ENCODE assay signal across 26 mouse cellular contexts in the genomic region with DNA sequence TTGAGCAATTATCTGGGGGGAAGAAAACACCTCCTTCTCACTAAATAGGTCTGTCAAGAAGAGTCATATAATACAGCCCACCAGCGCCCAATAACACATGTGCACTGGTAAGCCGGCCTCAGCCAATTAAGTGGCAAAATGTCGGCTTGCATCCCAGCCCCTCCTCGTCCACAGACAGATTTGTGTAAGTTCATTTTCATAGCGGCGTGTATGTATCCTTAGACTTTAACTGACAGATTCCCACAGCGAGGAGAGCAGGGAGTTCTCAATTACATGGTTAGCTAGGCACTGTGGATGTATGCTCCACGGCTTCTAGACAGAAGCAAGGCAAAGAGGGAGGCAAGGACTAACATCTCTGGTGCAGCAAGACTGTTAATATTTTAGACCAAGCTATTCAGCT.
DNase-seq lines count a peak whose midpoint lies in the region; ATAC-seq and TF ChIP-seq lines count a peak whose summit lies in the region.
"Had no signal": no experiment of that assay in that cellular context is flagged by ENCODE, and none has a peak within 500 bp of the region (broad histone marks: within the 10 kb centered on the region; RNA-seq: fewer than 3 reads in every experiment).

No protein-coding gene starts in this region.

- no peak overlapping the region for H3K27ac ChIP-seq in kidney, postnatal 0 days
- no peak overlapping the region for H3K27ac ChIP-seq in kidney, adult 2 months (ENCODE audit: insufficient read depth, low read depth, low read length)
- H3K27ac ChIP-seq in embryonic facial prominence, embryonic 14.5 days (replicated peaks; ENCODE audit: low read depth, low read length) = no peak overlapping the region
- H3K27ac ChIP-seq in forebrain, embryonic 16.5 days (ENCODE audit: low read length) = no peak overlapping the region
- H3K27ac ChIP-seq in intestine, embryonic 15.5 days = no peak overlapping the region
- H3K27ac ChIP-seq: gastrocnemius, adult 2 months; kidney, embryonic 15.5 days; limb, embryonic 15.5 days; liver, embryonic 15.5 days; neural tube, embryonic 13.5 days; stomach, embryonic 15.5 days had no signal

- H3K4me3 ChIP-seq in kidney, postnatal 0 days (replicated peaks; ENCODE audit: low read depth, low read length) = no peak overlapping the region
- no peak overlapping the region for H3K4me3 ChIP-seq in kidney, adult 2 months (ENCODE audit: insufficient read depth, low read depth, low read length)
- H3K4me3 ChIP-seq in embryonic facial prominence, embryonic 14.5 days (ENCODE audit: low read depth, low read length) = no peak overlapping the region
- no peak overlapping the region for H3K4me3 ChIP-seq in forebrain, embryonic 16.5 days (replicated peaks; ENCODE audit: low read length)
- no peak overlapping the region for H3K4me3 ChIP-seq in intestine, embryonic 15.5 days (replicated peaks)
- H3K4me3 ChIP-seq: gastrocnemius, adult 2 months; kidney, embryonic 15.5 days; limb, embryonic 15.5 days; liver, embryonic 15.5 days; myocyte; neural tube, embryonic 13.5 days; stomach, embryonic 15.5 days had no signal

- no peak overlapping the region for H3K9ac ChIP-seq in kidney, postnatal 0 days (ENCODE audit: low read depth, low read length)
- H3K9ac ChIP-seq in embryonic facial prominence, embryonic 14.5 days (ENCODE audit: low read depth, low read length) = no peak overlapping the region
- no peak overlapping the region for H3K9ac ChIP-seq in forebrain, embryonic 16.5 days (replicated peaks; ENCODE audit: low read depth, low read length)
- H3K9ac ChIP-seq in intestine, embryonic 15.5 days = no peak overlapping the region
- H3K9ac ChIP-seq: kidney, embryonic 15.5 days; limb, embryonic 15.5 days; liver, embryonic 15.5 days; neural tube, embryonic 13.5 days; stomach, embryonic 15.5 days had no signal

- H3K4me2 ChIP-seq in kidney, postnatal 0 days (ENCODE audit: low read length) = no peak overlapping the region
- peak overlapping the region; percentile 18 for H3K4me2 ChIP-seq in embryonic facial prominence, embryonic 14.5 days (ENCODE audit: low read depth, low read length)
- H3K4me2 ChIP-seq in forebrain, embryonic 16.5 days (ENCODE audit: low read length) = peak overlapping the region; percentile 31
- H3K4me2 ChIP-seq in intestine, embryonic 15.5 days (replicated peaks) = no peak overlapping the region
- H3K4me2 ChIP-seq: heart, embryonic 11.5 days; kidney, embryonic 15.5 days; limb, embryonic 15.5 days; liver, embryonic 15.5 days; neural tube, embryonic 13.5 days; stomach, embryonic 15.5 days had no signal

- H3K27me3 ChIP-seq in kidney, postnatal 0 days (ENCODE audit: insufficient read depth, low read length) = no peaks in the 10 kb centered on the region
- H3K27me3 ChIP-seq in kidney, adult 2 months (replicated peaks; ENCODE audit: control insufficient read depth, insufficient read depth, low read length) = no peaks in the 10 kb centered on the region
- peaks cover 3% of the 10 kb centered on the region; the same call in 1 of the 2 replicates for H3K27me3 ChIP-seq in embryonic facial prominence, embryonic 14.5 days (replicated peaks; ENCODE audit: control insufficient read depth, insufficient read depth, low read length)
- H3K27me3 ChIP-seq in forebrain, embryonic 16.5 days (replicated peaks; ENCODE audit: control insufficient read depth, insufficient read depth, low read length) = peaks cover 49% of the 10 kb centered on the region
- no peaks in the 10 kb centered on the region for H3K27me3 ChIP-seq in intestine, embryonic 15.5 days (replicated peaks)
- H3K27me3 ChIP-seq: kidney, embryonic 15.5 days; liver, embryonic 15.5 days; stomach, embryonic 15.5 days had no signal

- 0 out of 2 replicates have a peak, but pooled peaks cover 4% of the 10 kb centered on the region for H3K4me1 ChIP-seq in kidney, postnatal 0 days (replicated peaks; ENCODE audit: insufficient read depth, low read length)
- no peaks in the 10 kb centered on the region for H3K4me1 ChIP-seq in kidney, adult 2 months (ENCODE audit: control insufficient read depth, insufficient read depth, low read length)
- no peaks in the 10 kb centered on the region; the same call in 1 of the 2 replicates for H3K4me1 ChIP-seq in embryonic facial prominence, embryonic 14.5 days (ENCODE audit: control insufficient read depth, insufficient read depth, low read length)
- H3K4me1 ChIP-seq in forebrain, embryonic 16.5 days (replicated peaks; ENCODE audit: control insufficient read depth, insufficient read depth, low read length) = peaks cover 8% of the 10 kb centered on the region; the same call in 1 of the 2 replicates
- no peaks in the 10 kb centered on the region for H3K4me1 ChIP-seq in intestine, embryonic 15.5 days (replicated peaks)
- H3K4me1 ChIP-seq: limb, embryonic 15.5 days; liver, embryonic 15.5 days; stomach, embryonic 15.5 days had no signal

- no peaks in the 10 kb centered on the region; the same call in 1 of the 2 replicates for H3K9me3 ChIP-seq in kidney, postnatal 0 days (replicated peaks; ENCODE audit: low read length)
- peaks cover 9% of the 10 kb centered on the region for H3K9me3 ChIP-seq in embryonic facial prominence, embryonic 14.5 days (ENCODE audit: control insufficient read depth, low read length)
- H3K9me3 ChIP-seq in forebrain, embryonic 16.5 days (ENCODE audit: control insufficient read depth, low read length) = no peaks in the 10 kb centered on the region
- 0 out of 2 replicates have a peak, but pooled peaks cover 3% of the 10 kb centered on the region for H3K9me3 ChIP-seq in intestine, embryonic 15.5 days
- H3K9me3 ChIP-seq: kidney, embryonic 15.5 days; limb, embryonic 15.5 days; liver, embryonic 15.5 days; neural tube, embryonic 13.5 days had no signal

- no peak for TF ChIP-seq CTCF in kidney, postnatal 0 days (IDR thresholded peaks at IDR 0.05; ENCODE audit: low read depth)
- TF ChIP-seq CTCF in kidney, adult 2 months (conservative IDR thresholded peaks at IDR 0.05; ENCODE audit: insufficient read depth, insufficient read length, low read depth, low read length) = no peak

- ATAC-seq in frontal cortex, adult (ENCODE audit: low TSS enrichment) = 0 out of 2 replicates have a peak, but pooled peaks have one; percentile 55
- ATAC-seq in kidney, postnatal 0 days (replicated peaks; ENCODE audit: low FRiP score, low read depth) = no peak
- no peak for ATAC-seq in embryonic facial prominence, embryonic 14.5 days (ENCODE audit: low read depth)
- no peak for ATAC-seq in forebrain, embryonic 16.5 days
- ATAC-seq in intestine, embryonic 15.5 days = no peak
- ATAC-seq: CD4-positive, CD25-positive, alpha-beta regulatory T cell, adult 4 months; intestine, postnatal 0 days had no signal

- WGBS in kidney, postnatal 0 days = 46% methylated on average over 8 of the region's 8 CpGs
- WGBS in kidney, adult 2 months = 57% methylated on average over 8 of the region's 8 CpGs
- WGBS in embryonic facial prominence, embryonic 14.5 days = 32% methylated on average over 8 of the region's 8 CpGs
- WGBS in forebrain, embryonic 16.5 days = 11% methylated on average over 8 of the region's 8 CpGs
- WGBS in intestine, embryonic 15.5 days = 75% methylated on average over 8 of the region's 8 CpGs

- H3K36me3 ChIP-seq in kidney, postnatal 0 days (ENCODE audit: insufficient read depth, low read length) = no peaks in the 10 kb centered on the region
- no peaks in the 10 kb centered on the region for H3K36me3 ChIP-seq in kidney, adult 2 months (ENCODE audit: control insufficient read depth, insufficient read depth, low read length)
- H3K36me3 ChIP-seq in embryonic facial prominence, embryonic 14.5 days (ENCODE audit: control insufficient read depth, insufficient read depth, low read length) = no peaks in the 10 kb centered on the region
- no peaks in the 10 kb centered on the region for H3K36me3 ChIP-seq in forebrain, embryonic 16.5 days (ENCODE audit: control insufficient read depth, insufficient read depth)
- no peaks in the 10 kb centered on the region for H3K36me3 ChIP-seq in intestine, embryonic 15.5 days
- H3K36me3 ChIP-seq: kidney, embryonic 15.5 days; limb, embryonic 15.5 days; liver, embryonic 15.5 days; neural tube, embryonic 13.5 days; stomach, embryonic 15.5 days had no signal

- DNase-seq in frontal cortex, postnatal 25 days (ENCODE audit: low spot score in 2 of 2) = no peak
- DNase-seq in kidney, postnatal 0 days (ENCODE audit: low spot score) = peak; percentile 44
- DNase-seq in kidney, adult 2 months = no peak
- DNase-seq in embryonic facial prominence, embryonic 14.5 days (ENCODE audit: low spot score) = no peak
- DNase-seq in adrenal gland, adult 18-20 months (ENCODE audit: low spot score in 2 of 2) = no peak
- DNase-seq: adrenal gland, postnatal 25 days; cerebellum, adult 9-10 months; gastrocnemius, adult 2 months; kidney, postnatal 4 days; layer of hippocampus, adult 9-11 months; left cerebral cortex, postnatal 4 days; lung, postnatal 4 days; thymus, adult 18-20 months; thymus, postnatal 36 days had no signal

- no peak for TF ChIP-seq POLR2A in kidney, adult 2 months (IDR thresholded peaks at IDR 0.05; ENCODE audit: low read depth, low read length)

Comparison
In these comparisons a context has a peak if more than half of its experiments do, and no peak if none do; other contexts are left out.
1. H3K4me2 ChIP-seq: peak in embryonic facial prominence, embryonic 14.5 days (single experiment) and forebrain, embryonic 16.5 days (single experiment); none in kidney, postnatal 0 days (single experiment) and intestine, embryonic 15.5 days (single experiment).